Mouse (Mus musculus): ENCODE measurements around the gene Cdc42ep4.

DNA sequence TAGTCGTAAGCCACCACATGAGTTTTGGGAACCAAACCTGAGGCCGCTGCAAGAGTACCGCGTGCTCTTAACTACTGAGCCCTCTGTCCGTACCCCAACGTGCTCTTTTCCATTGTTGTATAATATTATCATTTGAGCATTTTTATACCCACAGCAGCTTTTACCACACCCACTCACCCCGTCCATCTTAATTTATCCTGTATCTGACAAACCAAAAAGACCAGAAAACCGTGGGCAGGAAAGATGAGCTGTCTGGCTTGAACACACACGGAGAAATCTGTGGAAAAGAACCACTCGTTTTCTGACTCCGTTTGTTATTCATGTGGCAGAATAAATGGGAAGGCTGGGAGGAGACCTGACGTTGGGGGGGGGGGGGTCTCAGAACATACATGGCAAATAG lies 61.2 kb downstream of the Cdc42ep4 start:
- TF ChIP-seq CTCF (IDR thresholded peaks at IDR 0.05; ENCODE audit: low read depth, low read length) (no peak), TAL1 (conservative IDR thresholded peaks at IDR 0.05; ENCODE audit: low read depth, low read length) (no peak), GATA2 (IDR thresholded peaks at IDR 0.05; ENCODE audit: borderline replicate concordance, low read depth, low read length) (no peak)
